Mouse (Mus musculus): ENCODE measurements around the gene Nfkb2.

- TF ChIP-seq CTCF (IDR thresholded peaks at IDR 0.05; ENCODE audit: low read depth) (no peak), EP300 (IDR thresholded peaks at IDR 0.05; ENCODE audit: low read depth) (no peak)
Observed at GRCm38 (mm10) chr19:46315752-46316610, 11.9 kb downstream of the Nfkb2 start.

Measured in heart, postnatal 0 days (tissue).